Mouse (Mus musculus): ENCODE results near the gene Ncbp3.
A peak's percentile ranks its signal among the peaks of the same experiment; 100 is the strongest.

Ncbp3 gene

DNA sequence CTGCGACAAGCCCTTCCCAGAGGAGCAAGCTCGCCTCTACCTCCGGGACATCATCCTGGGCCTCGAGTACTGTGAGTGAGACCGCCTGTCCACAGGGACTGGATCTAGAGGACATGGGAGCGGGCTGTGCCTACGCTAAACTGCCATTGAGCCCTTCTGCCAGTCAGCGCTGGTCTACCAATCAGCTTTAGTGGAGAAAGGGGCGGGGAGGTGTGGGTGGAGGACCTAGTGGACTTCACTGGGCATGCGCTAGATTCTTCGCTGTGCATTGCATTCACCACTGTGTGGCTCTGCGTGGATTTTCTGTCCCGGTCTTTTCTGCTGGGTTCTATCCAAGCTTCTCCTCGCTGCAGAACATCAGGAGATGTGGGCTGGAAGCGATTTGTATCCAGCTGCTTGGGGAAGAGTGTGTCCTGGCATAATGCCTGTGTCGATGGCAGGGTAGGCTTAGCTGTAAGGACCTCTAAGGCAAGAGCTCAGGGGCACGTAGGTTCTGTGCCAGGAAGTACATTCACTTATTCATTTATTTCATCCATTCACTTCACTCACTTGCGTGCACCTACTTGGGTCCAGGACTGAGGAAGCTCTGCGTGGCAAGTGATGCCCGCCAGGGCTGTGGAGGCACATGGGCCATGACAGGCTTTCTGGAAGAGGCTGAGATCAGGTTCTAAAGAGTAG is 16.6 kb upstream of the Ncbp3 start:
- no peak for DNase-seq (ENCODE audit: extremely low read depth, low read depth)

DNA sequence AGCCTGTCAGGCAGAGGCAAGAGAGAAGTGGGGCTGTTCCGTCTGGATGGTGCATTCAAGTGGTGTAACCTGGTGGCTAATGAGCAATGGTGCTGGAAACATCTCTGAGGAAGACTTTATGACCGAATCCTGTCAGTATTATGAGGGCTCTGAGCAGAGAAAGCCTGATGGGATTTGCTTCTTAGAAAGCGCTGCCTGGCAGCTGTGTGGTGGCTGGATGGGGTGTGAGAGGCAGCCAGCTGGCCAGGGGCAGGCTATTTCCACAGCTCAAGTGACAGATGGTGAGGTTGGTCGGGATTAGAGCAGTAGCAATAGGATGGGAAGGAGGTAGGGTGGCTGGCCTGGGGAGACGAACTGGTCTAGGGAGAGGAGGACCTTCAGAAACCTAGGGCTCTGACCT is 16.0 kb upstream of the Ncbp3 start:
- no peak for DNase-seq (ENCODE audit: extremely low read depth, low read depth)

DNA sequence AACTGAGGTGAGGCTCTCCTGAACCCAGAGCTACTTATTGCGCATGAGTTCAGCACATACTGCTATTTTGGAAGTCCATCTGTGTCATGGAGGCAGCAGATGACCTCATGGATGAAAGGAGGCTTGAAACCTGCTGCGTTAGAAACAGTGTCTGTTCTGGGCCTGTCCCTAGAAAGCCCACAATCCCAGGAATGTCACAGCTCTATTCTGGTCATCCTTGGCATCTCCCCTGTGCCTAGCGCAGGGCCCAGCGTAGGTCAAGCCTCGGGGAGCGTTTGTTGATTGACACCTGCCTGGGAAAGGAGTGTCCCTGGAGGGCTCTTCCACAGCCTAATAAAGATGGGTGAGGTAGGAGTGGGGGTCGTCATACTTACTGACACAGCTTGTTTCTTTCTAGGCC is 11.5 kb upstream of the Ncbp3 start:
- no peak for DNase-seq (ENCODE audit: extremely low read depth, low read depth)

DNA sequence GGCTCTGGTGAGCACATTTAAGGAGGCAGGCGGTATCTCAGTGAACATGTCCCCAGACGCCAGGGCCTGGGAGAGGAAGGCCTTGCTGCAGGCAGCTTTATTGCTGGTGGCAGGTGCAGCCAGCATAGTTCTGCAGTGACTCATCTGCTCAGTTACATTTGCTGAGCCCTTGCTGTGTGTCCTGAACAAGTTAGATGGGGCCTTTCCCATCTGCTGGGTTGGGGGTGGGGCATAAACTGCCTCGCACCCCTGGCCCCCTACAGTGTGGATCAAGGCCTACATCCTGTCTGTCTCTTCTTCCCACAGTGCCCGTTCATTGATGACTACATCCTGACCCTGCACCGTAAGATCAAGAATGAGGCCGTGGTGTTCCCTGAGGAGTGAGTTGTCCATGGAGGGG is 10.7 kb upstream of the Ncbp3 start:
- DNase-seq (ENCODE audit: extremely low read depth, low read depth) = no peak

DNA sequence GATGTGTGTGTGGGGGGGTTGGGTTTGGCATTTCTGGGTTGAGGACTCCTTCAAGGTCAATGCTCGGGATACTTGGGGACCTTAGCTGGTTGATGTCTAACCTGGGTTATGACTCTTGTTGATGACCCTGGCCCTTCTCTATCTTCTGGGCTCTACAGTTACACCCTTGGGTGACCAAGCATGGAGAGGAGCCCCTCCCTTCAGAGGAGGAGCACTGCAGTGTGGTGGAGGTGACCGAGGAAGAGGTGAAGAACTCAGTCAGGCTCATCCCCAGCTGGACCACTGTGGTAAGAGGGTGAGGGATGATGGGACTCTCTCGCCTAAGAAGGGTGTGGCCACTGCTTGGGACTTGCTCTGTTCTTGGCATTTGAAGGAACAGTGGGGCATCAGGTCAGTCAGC is 9.9 kb upstream of the Ncbp3 start:
- no peak for DNase-seq (ENCODE audit: extremely low read depth, low read depth)

DNA sequence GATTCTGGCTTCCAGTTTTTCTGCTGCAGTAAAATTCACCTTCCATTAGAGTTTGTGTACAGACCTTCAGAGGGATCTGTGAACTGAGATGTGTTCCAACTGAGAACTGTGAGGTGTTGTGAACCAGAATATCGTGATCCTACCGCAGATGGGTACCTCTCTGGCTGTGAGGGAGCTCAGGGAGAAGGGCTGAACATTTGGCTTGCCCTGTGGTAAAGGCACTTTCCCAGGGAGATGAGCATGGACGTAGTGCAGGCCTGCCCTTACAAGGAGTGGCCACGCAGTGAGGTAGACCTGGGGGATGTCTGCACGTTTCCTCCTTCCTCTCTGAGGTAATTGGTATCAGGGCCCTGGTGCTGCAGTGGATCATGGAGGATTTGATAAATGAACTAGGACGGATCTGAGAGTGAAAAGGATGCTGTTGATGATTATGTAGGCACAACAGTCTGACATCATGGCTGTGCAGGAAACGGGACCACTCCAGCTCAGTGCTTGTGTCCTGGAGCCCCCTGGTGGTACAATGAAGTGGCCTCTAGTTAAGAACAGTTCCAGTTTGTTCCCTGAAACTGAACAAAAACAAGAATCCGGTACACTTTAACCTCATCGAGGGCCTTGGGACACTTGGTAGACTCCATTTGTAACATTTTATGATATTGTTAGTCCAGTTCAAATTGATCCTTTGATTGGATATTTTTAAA is 8.3 kb upstream of the Ncbp3 start:
- no peak for DNase-seq (ENCODE audit: extremely low read depth, low read depth)

DNA sequence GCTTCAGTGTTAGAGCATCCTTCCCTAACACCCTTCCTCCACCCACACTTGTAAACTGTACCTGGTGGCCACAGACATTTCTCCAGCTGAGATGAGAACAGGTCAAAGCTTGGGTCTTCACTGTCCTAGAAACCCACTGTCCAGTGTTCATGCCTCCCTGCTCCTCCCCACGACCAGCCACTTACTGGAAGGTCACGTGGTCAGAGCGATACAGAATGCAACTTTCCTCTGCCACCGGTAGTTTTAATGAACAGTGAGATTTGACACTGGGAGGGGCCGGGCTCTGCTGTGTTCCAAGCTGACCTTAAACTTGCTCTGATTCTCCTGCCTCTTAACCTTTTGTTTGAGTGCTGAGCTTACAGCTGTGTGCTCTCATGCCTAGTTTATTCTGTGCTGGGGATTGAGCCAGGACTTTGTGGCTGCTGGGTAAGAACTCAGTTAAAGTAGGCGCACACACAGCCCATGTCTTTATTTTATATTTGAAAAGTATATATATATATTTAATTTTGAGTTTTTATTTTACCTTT is 3.3 kb upstream of the Ncbp3 start:
- DNase-seq (ENCODE audit: extremely low read depth, low read depth) = no peak

DNA sequence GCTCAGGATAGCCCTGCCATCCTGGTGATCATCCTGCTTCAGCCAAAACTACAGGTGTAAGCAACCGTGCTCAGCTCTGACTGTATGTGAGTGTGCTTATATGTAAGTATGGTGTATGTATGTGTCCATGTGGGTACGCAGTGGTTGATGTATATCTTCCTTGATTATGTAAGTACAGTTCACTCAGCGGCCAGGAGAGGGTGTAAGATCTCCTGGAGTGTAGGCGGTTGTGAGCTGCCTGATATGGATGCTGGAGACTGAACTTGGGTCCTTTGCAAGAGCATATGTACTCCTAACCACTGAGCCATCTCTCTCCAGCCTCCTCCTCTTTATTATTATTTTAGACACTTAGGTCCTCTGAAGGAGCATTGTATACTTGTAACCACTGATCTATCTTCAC is 2.8 kb upstream of the Ncbp3 start:
- peak; percentile 21 for DNase-seq (ENCODE audit: extremely low read depth, low read depth)

DNA sequence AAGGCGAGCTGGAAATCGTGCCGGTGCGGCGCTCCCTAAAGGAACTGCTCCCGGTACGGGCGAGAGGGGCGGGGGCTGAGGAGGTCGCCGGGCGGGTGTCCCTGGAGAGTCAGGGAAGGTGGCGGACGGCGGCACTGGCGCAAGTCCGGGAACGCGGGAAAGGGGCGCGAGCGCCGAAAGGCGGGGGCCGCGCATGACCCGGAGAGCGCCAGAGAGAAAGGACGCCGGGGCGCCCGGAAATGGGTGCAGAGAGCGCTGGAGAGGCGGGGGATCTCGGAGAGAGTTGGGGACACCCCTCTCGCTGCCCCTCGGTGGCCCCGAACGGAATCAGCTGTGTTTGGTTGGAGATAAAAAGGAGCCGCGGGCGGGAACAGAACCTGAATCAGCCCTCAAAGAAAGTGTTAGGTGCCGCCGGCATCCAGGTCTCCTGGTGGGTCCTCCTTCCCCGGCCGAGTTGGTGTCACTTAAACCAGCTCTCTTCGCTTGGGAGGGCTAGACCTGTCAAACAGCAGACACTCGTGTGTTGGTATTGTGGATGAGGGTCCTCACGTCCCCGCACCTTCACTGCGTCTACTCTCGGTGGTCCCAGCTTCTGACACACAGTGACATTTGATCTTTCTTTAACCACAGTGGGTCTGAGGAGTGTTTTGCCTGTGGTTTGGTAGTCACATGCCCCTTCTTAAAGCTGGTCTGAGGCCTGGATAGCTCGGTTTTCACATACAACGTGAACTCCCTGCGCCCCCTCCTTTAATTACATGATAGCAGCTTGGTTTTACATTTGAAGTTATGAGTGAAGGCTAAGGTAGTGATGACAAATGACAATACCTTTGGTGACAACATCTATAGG is 670 bp downstream of the Ncbp3 start:
- no peak for DNase-seq (ENCODE audit: extremely low read depth, low read depth)

DNA sequence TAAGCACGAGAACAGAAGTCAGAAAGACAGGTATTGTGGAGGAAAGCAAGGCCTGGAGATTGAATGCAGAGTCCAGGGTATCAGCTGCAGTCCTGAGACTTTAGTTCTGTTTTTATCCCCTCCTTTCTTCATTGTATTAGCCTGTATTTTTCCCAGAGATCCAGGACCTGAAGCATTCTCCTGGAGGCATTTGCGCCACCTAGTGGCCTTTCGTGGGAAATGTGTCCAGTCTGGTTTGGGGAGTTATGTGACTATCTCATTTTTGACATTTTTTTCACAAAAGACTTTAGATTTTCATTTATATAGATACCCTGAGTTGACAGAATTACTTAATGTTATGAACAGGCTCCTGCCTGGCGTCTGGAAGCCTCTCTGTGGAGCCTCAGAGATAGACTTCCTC is 1.8 kb downstream of the Ncbp3 start:
- DNase-seq (ENCODE audit: extremely low read depth, low read depth) = no peak

DNA sequence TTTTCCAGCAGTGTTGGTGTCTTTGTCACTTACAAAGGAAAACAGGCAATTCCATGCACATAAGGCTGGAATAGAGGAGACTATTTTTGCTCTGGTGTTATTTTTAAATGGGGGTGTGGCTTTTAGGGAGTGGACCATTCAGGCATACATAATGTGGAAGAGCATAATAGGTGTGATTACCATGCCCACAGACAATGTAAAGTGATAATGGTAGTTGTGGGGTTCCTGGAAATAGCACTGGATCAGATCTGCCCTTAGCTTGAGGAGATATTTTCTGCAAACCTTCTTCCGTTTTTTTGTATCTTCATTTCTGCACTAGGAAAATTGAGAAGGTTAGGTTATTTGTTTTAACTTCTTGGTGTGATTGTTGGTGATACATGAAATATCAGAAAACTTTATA is 5.2 kb downstream of the Ncbp3 start:
- peak; percentile 72 for DNase-seq (ENCODE audit: extremely low read depth, low read depth)

DNA sequence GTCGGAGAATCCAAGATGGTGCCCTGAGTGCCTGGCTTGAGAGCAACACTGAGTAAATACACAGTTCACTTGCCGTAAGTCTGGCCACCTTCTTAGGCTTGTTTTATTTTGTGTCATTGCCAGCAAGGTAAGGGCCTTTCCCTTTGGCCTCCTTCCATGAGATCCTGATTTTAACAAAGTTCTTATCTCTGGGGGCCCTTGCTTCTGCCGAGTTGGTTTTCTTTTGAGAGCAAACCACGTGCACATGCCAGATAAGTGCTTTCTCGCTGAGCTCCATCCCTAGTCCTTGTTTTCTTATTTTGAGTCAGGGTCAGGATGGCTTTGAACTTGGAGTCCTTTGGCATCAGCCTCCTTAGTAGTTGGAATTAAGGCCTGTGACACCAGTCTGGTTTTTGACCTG is 10.1 kb downstream of the Ncbp3 start:
- DNase-seq (ENCODE audit: extremely low read depth, low read depth) = no peak

DNA sequence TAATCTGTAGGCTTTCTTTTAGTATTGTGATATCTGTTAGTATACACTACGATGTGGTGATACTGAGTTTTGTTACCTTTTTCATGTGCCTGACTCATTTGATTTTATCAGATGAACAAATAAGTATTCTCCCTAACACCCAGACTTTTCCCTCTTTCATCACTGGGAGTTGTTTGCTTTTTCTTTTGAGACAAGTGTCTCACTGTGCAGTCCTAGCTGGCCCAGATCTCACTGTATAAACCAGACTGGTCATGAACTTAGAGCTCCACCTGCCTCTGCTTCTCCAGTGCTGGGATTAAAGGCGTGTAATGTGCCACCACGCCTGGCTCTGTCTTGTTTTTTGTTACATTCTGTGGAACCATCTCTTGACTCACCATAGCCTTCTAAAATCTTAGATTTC is 12.0 kb downstream of the Ncbp3 start:
- no peak for DNase-seq (ENCODE audit: extremely low read depth, low read depth)

DNA sequence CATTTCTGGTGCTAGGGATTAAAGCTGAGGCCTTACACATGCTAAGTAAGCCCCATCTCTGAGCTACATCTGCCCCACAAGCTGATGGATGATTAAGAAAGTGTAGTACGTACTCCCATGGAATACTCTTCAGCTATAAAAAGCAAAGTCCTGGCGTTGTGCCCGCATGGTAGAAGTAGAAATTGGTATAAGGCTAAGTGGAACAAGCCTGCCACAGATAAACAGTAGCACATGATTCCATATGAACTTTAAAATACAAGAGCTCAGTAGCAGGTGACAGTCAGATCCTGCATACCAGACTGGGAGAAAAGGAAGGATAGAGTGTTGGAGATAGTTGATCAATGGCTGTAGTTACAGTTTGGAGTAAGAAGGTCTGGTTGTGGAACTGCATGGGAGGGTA is 13.8 kb downstream of the Ncbp3 start:
- DNase-seq (ENCODE audit: extremely low read depth, low read depth) = no peak

DNA sequence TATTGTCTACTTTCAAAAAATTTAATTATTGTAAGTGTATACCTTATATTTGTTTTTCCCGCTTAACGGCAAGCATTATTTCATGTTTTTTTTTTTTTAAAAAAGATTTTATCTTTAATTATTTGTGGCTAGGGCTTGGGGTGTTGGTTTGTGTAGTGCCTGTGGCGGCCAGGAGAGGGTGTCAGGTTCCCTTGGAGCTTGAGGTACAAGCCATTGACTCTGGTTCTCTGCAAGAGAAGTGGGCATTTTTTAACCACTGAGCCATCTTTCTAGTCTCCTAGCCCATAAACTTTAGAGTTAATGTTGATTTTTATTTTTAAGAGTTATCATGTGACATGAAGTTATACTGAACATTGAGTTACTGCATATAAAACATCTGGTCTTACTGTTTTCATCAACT is 24.3 kb downstream of the Ncbp3 start:
- DNase-seq (ENCODE audit: extremely low read depth, low read depth) = no peak

DNA sequence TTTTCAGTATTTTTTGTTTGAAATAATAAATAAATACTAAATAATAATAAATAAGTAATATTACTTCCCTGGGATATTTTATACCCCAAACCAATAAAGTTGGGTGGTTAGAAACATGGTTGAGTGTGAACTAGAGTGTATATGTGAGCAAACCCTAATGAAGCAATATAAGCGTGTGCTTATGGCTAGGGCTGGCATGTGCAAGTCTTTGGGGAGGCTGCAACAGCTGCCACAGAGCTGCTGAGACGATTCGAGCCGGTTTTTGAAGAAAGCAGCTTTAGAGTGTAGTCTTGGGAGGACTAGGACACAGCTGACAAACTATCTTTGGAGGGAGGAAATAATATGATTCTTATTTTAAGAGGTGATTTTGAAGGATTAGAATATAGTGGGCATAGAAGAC is 28.7 kb downstream of the Ncbp3 start:
- no peak for DNase-seq (ENCODE audit: extremely low read depth, low read depth)

DNA sequence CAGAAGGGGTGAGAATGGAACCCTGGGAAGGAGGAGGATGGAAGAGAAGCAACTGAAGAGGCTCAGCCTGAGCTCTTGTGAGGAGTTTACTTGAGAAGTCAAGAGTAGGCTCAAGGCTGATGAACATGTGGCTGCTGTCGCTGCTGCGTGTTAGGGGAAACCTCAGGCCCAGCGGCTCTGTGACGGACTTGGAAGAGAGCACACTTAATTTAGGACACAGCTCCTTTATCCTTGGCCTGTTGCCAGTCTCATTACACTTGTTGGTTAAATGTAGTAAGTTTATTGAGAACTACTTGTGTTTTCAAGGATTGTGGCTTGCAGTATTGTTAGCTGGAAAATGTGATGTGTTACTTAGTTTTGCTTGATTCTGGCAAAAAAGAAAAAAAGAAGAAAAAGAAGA is 29.1 kb downstream of the Ncbp3 start:
- DNase-seq (ENCODE audit: extremely low read depth, low read depth) = no peak

DNA sequence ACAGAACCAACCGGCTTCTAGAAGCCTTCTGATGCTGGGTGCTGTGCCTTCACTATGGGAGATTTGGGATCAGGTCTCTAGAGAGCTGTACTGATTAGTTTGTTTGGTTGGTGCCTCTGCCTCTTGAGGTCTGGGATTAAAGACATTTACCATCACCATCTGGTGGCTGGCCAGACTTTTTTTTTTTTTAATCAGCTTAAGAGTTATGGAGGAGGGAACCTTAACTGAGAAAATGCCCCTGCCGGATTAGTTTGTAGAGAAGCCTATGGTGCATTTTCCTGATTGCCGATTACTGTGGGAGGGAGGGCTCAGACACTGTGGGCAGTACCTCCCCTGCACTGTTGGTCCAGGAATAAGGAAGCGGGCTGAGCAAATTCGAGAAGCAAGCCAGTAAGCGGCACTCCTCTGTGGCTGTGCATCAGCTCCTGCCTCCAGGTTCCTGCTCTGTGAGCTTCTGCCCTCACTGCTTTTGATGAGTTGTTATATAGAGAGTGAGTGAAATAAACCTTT is 29.7 kb downstream of the Ncbp3 start:
- DNase-seq (ENCODE audit: extremely low read depth, low read depth) = no peak

DNA sequence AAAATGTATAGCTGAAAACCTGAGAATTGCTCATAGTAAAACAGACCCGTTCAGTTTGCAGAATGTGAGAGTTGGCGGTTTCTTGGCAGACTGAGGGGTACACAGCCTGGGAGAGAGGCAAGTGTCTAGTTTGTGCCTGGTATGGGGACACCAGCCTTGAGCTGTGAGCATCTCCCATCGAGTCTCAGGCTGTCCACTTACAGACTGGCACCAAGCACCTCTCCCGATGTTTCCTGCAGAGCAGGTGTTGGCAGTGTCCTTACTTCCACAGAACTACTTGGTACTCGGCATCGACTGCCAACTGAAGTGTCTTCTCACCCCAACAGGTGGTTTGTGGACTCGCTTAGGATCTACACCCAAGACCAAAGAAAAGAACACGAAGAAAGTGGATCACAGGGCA is 31.0 kb downstream of the Ncbp3 start:
- no peak for DNase-seq (ENCODE audit: extremely low read depth, low read depth)

DNA sequence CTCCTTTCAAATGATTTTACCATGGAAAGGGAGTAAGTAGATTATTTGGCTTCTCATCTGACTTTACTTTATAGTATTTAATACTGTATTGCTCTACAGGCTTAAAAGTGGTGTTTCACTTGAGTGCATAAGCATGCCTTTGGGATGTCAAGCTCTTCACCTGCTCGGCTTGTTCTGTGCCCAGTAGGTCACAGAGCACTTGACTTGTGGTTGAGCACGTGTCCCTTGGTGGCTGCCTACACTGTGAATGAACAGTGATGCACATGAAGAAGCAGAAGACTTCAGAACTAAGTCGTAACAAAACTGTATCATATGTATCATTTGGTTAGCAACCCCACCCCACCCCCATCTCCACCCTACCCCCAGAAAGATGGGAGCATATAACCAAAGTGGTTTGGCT is 32.7 kb downstream of the Ncbp3 start:
- no peak for DNase-seq (ENCODE audit: extremely low read depth, low read depth)

DNA sequence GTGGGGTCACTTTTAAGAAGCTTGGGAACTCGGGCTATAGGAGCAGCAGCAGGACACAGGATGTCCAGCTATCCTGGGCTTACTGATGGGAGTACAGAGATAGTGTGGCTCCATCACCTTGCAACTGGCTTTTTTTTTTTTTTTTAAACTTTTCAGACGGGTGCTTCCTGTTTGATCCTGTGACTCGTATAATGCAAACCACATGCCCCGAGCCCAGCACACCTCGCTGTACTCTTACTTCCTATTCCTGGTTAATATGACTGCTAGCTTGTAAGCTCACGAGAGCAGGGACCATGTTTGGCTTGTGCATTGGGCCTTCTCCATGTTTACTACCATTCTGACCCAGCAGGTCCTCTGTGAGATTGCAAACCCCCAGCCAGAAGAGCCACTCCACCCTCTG is 36.7 kb downstream of the Ncbp3 start:
- peak; percentile 33 for DNase-seq (ENCODE audit: extremely low read depth, low read depth)

DNA sequence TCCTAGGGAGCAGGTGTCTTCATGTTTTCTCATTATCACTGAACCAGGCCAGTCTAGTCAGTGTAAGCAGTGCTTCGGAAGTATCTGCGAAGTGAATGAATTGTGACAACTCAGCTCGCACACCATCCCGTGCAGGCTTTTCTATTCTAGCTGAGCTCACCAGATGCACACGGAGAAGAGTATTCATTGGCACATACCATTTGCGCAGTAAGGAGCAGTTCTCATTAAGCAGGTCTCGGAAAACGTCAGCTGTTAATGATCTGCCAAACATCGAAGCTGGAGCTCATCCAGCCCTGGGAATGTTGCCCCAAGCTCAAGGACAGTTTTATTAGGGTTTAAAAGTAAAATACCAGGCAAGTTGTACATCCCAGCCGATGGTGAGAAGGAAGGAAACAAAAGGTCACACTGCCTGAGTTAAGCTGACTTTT is 37.2 kb downstream of the Ncbp3 start:
- DNase-seq (ENCODE audit: extremely low read depth, low read depth) = no peak
